Mouse (Mus musculus) spleen, adult 12 weeks (tissue): ENCODE measurements around the gene Atraid.

Source experiments
- DNase-seq: peaks from one replicate; pipeline ENCODE4 v3.0.0; 2022; ENCODE audit warnings: low spot score

The Atraid gene

GRCm38 (mm10) chr5:31094799-31095691 is 46.9 kb downstream of the Atraid start:
- peak; percentile 19 for DNase-seq

- no peak for DNase-seq
Observed at GRCm38 (mm10) chr5:31095711-31096480, 47.8 kb downstream of the Atraid start.
